Mouse (Mus musculus) ES-CJ7 (cell line): ENCODE measurements around the gene Ube2n.
"Not testable (repeated sequence)": the region's sequence is repeated elsewhere in the genome, so short reads cannot be mapped to it uniquely, and the experiment has no call there.

Experiments
- DNase-seq: peaks from one replicate; pipeline ENCODE4 v3.0.0; 2011; ENCODE audit warnings: low read depth, low spot score

Ube2n gene

GRCm38 (mm10) chr10:95525871-95526270, 10.9 kb downstream of the Ube2n start:
- no peak for DNase-seq

- DNase-seq: no peak
These were observed 11.7 kb downstream of the Ube2n start for GRCm38 (mm10) chr10:95526495-95527122.

DNA sequence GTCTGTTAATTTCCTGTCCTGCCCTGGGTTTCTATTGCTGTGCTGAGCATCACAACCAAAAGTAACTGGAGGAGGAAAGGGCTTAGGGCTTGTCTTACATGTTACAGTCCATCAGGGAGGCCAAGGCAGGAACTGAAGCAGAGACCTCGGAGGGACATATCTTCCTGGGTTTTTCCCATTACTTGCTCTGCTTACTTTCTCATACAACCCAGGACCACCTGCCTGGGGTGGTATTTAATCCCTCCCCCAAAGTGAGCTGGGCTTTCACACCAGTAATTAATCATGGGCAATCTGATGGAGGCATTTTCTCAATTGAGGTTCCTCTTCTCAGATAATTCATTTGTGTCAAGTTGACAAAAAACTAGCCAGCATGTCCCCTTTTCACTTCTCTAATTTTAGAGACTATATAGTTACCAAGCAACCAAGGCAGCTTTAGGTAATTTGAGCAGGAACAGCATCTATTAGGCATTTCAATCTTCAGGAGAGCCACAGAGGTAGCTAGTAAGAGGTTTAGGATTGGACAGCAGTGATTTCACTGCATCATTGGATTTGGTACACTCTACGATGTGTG, 15.7 kb downstream of the Ube2n start:
- DNase-seq: no peak

DNA sequence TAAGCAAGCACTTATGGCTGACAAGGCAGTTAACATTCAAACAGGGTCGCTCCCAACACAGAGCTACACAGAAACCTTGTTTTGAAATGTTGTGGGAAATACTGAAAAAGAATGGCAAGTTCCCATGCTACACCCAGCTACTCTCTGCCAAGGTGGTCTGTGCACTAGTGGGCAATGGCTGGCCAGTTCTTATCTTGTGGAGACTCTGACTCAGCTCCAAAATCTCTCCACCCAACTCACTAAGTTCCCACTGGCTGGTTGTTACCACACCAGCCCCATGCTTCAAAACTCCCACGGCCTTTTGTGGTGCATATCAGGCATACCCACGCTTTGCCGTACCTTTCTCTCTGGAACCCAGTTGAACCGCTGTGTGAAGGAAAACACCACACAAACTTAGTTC, 18.0 kb downstream of the Ube2n start:
- DNase-seq: no peak

- DNase-seq: no peak
These were observed 18.4 kb downstream of the Ube2n start for GRCm38 (mm10) chr10:95533382-95533781.

- no peak for DNase-seq
These were observed 20.7 kb downstream of the Ube2n start for GRCm38 (mm10) chr10:95535399-95536221.

DNA sequence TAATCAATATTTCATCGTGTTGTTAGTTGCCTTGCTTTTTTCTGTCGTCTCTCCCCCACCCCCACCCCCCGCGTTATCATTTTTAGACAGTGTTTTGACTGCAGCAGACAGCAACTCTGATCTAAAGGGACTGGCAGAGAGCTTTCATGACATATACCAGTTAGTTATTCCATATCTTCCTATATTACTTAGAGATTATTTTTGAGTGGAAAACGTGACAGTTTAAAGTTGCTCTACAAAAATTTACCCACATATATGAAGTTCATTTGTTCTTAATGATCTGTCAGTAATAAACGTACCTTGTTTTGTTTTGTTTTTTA, 21.2 kb downstream of the Ube2n start:
- no peak for DNase-seq

- no peak for DNase-seq
These were observed 24.3 kb downstream of the Ube2n start for GRCm38 (mm10) chr10:95539260-95539659.

DNA sequence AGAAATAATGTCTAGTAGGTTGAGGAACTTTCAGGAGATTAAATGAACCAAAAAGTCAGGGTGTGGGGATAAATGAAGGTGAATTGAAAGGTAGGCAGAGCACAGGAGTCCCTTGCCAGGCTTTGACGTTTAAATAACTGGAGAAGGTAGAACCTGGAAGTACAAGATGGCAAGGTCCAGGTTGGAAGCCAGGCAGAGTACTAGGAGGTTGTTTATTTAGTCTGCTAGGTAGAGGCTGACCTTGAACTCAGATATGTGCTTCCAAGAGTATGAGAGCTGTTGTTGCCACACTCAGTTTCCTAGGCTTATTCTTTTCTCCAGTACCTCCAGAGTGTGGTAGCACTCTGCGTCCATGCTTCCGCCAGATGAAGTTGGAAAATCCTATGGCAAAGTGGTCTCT, 24.9 kb downstream of the Ube2n start:
- no peak for DNase-seq

DNA sequence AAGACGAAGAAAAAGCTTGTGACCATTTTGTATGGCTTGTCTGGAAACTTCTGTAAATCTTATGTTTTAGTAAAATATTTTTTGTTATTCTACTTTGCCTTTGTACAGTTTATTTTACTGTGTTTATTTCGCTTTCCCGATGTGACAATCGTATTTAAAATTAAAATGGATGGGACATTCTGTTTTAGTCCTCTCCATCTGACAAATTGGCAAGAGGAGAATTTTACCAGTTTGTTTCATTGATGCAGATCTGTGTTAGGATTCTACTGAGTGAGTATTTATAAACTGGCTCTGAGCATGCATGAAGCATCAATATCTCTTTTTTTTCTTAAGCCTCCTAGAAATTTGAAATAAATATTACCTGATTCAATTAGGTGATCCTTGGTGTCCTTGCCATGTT, 28.0 kb downstream of the Ube2n start:
- no peak for DNase-seq

- DNase-seq: no peak
These were observed 28.4 kb downstream of the Ube2n start for GRCm38 (mm10) chr10:95543377-95543776.

DNA sequence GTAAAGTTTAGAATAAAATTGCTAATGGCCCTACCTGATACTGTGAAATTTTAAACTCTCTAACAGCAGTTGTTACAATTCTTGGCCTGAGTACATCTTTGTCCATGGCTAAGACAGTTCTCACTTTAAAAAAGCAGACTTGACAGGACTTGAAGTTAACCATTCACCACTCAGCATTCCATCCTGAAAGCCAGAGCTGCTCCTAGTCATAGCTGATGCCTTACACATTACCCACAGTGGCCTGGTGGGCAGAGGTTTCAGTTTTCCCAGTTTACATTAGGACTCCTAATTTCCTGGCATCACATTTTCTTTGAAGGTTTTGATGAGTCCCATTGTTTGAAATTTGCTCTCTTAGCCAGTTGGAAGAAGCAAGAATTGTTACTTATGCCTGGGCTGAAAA, 29.1 kb downstream of the Ube2n start:
- no peak for DNase-seq

DNA sequence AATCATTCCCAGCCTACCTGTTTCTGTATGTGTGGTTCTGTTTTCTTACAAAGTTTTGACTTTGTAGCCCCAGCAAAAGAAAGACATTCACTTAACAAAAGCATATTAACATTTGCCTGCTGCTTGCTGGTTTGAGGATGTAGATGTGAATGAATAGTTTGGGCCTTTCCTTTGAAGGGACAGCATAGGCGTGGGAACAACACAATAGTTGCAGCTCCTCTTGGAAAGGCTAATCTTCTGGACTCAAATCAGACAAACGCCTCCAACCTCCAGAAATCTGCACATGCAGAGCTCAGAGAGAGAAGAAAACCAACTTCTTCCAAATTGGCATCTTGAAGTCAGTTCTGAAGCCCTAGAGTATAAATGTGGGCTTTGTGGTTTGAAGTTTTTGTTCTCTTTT, 29.7 kb downstream of the Ube2n start:
- DNase-seq: no peak

GRCm38 (mm10) chr10:95545051-95545450, 30.1 kb downstream of the Ube2n start:
- no peak for DNase-seq

DNA sequence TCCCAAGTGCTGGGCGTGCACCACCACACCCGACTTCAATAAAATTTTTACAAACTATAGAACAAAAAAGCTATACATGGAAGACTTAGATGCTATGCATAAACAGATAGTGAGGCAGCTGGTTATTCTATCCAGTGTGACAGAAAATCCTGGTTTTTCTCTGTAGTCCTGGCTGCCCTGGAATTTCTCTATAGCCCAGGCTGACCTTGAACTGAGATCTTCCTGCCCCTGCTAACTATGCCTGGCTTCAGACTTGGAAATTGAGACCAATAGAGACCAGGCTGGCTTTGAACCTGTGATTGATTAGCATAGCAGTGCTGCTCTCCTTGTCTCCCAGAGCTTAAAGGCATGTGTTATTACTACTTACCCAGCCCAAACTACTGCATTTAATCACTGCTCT, 31.2 kb downstream of the Ube2n start:
- DNase-seq: no peak

- DNase-seq: no peak
These were observed 33.3 kb downstream of the Ube2n start for GRCm38 (mm10) chr10:95548154-95548826.

GRCm38 (mm10) chr10:95549080-95549479, 34.1 kb downstream of the Ube2n start:
- DNase-seq: not testable (repeated sequence)

DNA sequence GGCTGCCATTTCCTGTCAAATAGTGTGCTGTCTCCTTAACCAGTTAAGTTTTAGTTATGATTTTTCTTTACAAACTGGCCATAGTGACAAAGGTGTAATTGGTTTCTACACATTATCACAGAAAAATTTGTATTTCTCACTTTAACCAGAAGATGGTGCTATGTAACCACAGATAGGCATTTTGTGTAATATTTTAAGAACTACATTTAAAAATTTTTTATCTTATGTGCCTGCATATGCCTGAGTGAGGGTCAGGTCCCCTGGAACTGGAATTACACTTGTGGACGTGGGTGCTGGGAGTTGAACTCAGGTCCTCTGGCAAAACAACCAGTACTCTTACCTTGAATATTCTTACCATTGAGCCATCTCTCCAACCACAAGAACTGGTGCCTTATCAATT, 35.6 kb downstream of the Ube2n start:
- DNase-seq: no peak

DNA sequence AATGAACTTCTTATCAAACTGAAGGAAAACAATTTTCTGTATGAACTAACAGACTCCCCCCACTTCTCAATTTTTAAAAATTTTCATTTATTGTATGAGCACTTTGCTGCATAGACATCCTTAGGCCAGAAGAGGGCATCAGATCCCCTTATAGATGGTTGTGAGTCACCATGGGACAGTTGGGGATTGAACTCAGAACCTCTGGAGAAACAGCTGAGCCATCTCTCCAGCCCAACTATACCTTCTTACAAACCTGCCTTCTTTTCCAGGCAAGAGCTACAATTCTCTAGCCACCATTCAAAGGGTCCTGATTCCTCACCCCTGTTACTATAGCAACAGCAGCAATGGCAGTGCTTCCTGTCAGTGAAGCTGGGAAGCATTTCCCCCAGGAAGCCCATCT, 36.8 kb downstream of the Ube2n start:
- no peak for DNase-seq

DNA sequence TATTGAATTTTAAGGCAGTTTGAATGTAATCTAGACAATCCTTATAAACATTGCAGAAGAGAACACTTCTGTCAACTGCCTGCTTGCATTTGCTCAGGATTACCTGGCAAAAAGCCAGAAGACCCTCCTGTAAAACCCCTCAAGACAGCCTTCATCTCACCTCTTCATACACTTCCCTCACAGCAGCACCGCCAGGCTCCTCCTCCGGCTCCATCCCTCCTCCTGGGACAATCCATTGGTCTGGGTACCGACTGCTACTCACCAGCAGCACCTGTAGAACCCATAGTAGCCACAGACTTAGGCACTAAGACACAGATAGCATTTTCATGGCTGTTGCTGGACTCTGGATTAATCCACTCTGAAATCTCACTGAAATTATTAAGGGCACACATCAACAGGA, 37.4 kb downstream of the Ube2n start:
- DNase-seq: no peak

DNA sequence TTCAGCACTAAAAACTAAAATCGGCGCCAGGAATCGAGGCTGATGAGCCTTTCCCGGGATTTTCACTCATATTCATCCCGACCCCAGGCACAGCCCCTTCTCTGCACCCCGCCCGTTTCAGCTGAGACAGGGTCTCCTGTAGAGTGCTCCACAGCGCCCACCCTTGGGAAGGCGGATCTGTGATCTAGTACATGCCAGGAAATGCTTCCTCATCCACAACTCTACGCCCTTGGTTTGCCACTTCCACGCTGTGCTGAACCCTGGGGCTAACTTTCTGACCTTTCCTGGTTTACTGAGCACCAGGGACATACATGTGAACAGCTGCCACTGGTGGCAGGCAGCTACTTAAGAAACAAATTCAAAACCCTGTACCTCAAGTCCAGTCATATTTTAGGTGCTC, 40.9 kb downstream of the Ube2n start:
- DNase-seq: peak; percentile 52

DNA sequence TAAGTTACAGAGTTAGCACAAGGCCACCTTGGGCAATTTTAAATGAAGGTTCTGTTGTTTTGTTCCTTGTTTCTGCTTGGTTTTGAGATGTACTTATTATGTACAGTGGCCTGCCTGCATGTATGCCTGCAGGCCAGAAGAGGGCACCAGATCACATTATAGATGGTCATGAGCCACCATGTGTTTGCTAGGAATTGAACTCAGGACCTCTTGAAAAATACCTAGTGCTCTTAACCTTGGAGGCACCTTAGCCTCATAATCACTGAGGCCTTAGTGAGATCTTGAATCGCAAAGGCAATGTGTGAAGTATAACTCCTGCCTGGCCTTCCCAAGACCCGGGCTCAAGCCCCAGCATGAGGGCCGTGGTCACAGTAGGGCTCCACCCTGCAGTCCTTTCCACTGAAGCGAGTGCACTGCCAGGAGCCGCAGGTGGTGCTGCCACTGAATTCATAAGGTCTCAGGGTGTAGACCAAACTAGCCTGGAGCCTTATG, 42.4 kb downstream of the Ube2n start:
- DNase-seq: peak; percentile 78
